Mouse (Mus musculus) thymus, adult 2 months (tissue): ENCODE results near the gene Tex22. TPM values are rescaled to one million over a fixed set of nuclear protein-coding genes. Genes with fewer than 3 reads are reported as not detected.

Experiments used
- DNase-seq: peaks from one replicate; pipeline ENCODE4 v3.0.0; 2021
- H3K27ac ChIP-seq: fragments of 200-500 bp; 2 replicates; pipeline ENCODE4 v1.5.1; 2012; ENCODE audit warnings: low read length, control low read depth; ENCODE audit not compliant: control insufficient read depth, insufficient read depth
- H3K27me3 ChIP-seq: fragments of 200-500 bp; 2 replicates; pipeline ENCODE4 v1.6.1; 2012; ENCODE audit warnings: mild to moderate bottlenecking, low read length, moderate library complexity, mixed read lengths; ENCODE audit not compliant: control insufficient read depth, insufficient read depth
- H3K36me3 ChIP-seq: fragments of 200-500 bp; 2 replicates; pipeline ENCODE4 v1.6.1; 2012; ENCODE audit warnings: mild to moderate bottlenecking, low read length, moderate library complexity; ENCODE audit not compliant: control insufficient read depth, insufficient read depth
- H3K4me1 ChIP-seq: fragments of 200-500 bp; replicated peaks from 2 replicates; pipeline ENCODE4 v1.6.1; 2012; ENCODE audit warnings: low read length; ENCODE audit not compliant: control insufficient read depth, insufficient read depth
- H3K4me3 ChIP-seq: fragments of 200-500 bp; 2 replicates; pipeline ENCODE4 v1.5.1; 2012; ENCODE audit warnings: mild to moderate bottlenecking, low read length, control low read depth, moderate library complexity; ENCODE audit not compliant: control insufficient read depth, insufficient read depth
- CTCF ChIP-seq: fragments of 200-500 bp; IDR thresholded peaks from 2 replicates; pipeline ENCODE4 v1.5.1; 2012; ENCODE audit warnings: mild to moderate bottlenecking, control low read depth, low read length, moderate library complexity, borderline replicate concordance; ENCODE audit not compliant: control insufficient read depth, poor library complexity, insufficient read depth; ENCODE audit errors: extremely low read depth
- POLR2A ChIP-seq: fragments of 200-500 bp; IDR thresholded peaks from 2 replicates; pipeline ENCODE4 v1.6.1; 2012; ENCODE audit warnings: mild to moderate bottlenecking, low read length, control low read depth, moderate library complexity; ENCODE audit not compliant: control insufficient read depth, poor library complexity, insufficient read depth; ENCODE audit errors: extremely low read depth
- WGBS: fragments of 180-500 bp; shearing (Covaris S2); methylation state at CpG from one replicate; pipeline ENCODE4 v1.1.7; 2018; 5-methylcytosine and 5-hydroxymethylcytosine counted together
- polyA plus RNA-seq: library from polyadenylated mRNA; depleted of rRNA; stranded (reverse); fragments of >200 nt; gene quantifications from 2 replicates; pipeline ENCODE4 v1.2.3, GENCODE M21; 2012; rRNA removed

Tex22 gene
- polyA plus RNA-seq, 1 experiment: 0.31 TPM

- Histone ChIP-seq H3K27ac (no peak overlapping the region), H3K36me3 (peaks cover 59% of the 10 kb centered on the region), H3K4me3 (no peak overlapping the region), H3K27me3 (no peaks in the 10 kb centered on the region), H3K4me1 (peaks cover 5% of the 10 kb centered on the region)
- TF ChIP-seq POLR2A (no peak), CTCF (no peak)
- WGBS: 91% methylated on average over 5 of the region's 5 CpGs
- DNase-seq: no peak
Observed at GRCm38 (mm10) chr12:113133861-113134403, 59.6 kb downstream of the Tex22 start.

GRCm38 (mm10) chr12:113134502-113134901 lies 60.2 kb downstream of the Tex22 start:
- H3K4me3 ChIP-seq: no peak overlapping the region
- peaks cover 6% of the 10 kb centered on the region for H3K4me1 ChIP-seq
- no peak for DNase-seq
- peaks cover 55% of the 10 kb centered on the region for H3K36me3 ChIP-seq
- WGBS: over 99% methylated on average over 4 of the region's 4 CpGs
- H3K27ac ChIP-seq: no peak overlapping the region
- no peaks in the 10 kb centered on the region for H3K27me3 ChIP-seq
- TF ChIP-seq CTCF (no peak), POLR2A (no peak)

GRCm38 (mm10) chr12:113135401-113135800 lies 61.1 kb downstream of the Tex22 start:
- no peak for TF ChIP-seq CTCF
- TF ChIP-seq POLR2A: no peak
- peaks cover 46% of the 10 kb centered on the region for H3K36me3 ChIP-seq
- no peak for DNase-seq
- WGBS: 98% methylated on average over 7 of the region's 7 CpGs
- no peak overlapping the region for H3K4me3 ChIP-seq
- no peak overlapping the region for H3K27ac ChIP-seq
- no peaks in the 10 kb centered on the region for H3K27me3 ChIP-seq
- peaks cover 10% of the 10 kb centered on the region for H3K4me1 ChIP-seq

- 98% methylated on average over 17 of the region's 17 CpGs for WGBS
- peaks cover 17% of the 10 kb centered on the region for H3K4me1 ChIP-seq
- peaks cover 35% of the 10 kb centered on the region for H3K36me3 ChIP-seq
- H3K27me3 ChIP-seq: no peaks in the 10 kb centered on the region; the same call in 1 of the 2 replicates
- H3K27ac ChIP-seq: no peak overlapping the region
- no peak for DNase-seq
- no peak overlapping the region for H3K4me3 ChIP-seq
- no peak for TF ChIP-seq CTCF
- TF ChIP-seq POLR2A: no peak
Observed at GRCm38 (mm10) chr12:113136492-113137020, 62.3 kb downstream of the Tex22 start.

GRCm38 (mm10) chr12:113137260-113138213 lies 63.2 kb downstream of the Tex22 start:
- Histone ChIP-seq H3K4me1 (peaks cover 17% of the 10 kb centered on the region), H3K36me3 (peaks cover 25% of the 10 kb centered on the region)

GRCm38 (mm10) chr12:113138291-113138690 lies 64.0 kb downstream of the Tex22 start:
- no peak for DNase-seq
- Histone ChIP-seq H3K27me3 (no peaks in the 10 kb centered on the region; the same call in 1 of the 2 replicates), H3K36me3 (peaks cover 22% of the 10 kb centered on the region), H3K27ac (no peak overlapping the region), H3K4me3 (no peak overlapping the region), H3K4me1 (peaks cover 17% of the 10 kb centered on the region)
- TF ChIP-seq POLR2A (no peak), CTCF (no peak)
- 93% methylated on average over 6 of the region's 6 CpGs for WGBS

More at GRCm38 (mm10) chr12:113137260-113138213, 63.2 kb downstream of the Tex22 start:
- DNase-seq: no peak
- TF ChIP-seq POLR2A (no peak), CTCF (no peak)
- Histone ChIP-seq H3K4me3 (no peak overlapping the region), H3K27me3 (no peaks in the 10 kb centered on the region; the same call in 1 of the 2 replicates), H3K27ac (no peak overlapping the region)
- 93% methylated on average over 18 of the region's 18 CpGs for WGBS

Other genes starting within 250 kb of the Tex22 start
- 124 and 126 TPM in 2 replicates for gene Cdca4, start 245.1 kb upstream of the Tex22 start, polyA plus RNA-seq
- 256 and 265 TPM in 2 replicates for gene Gpr132, start 206.3 kb upstream of the Tex22 start, polyA plus RNA-seq
- 58.7 and 61.5 TPM in 2 replicates for gene Jag2, start 144.7 kb upstream of the Tex22 start, polyA plus RNA-seq
- 58.8 and 59.6 TPM in 2 replicates for gene Nudt14, start 132.4 kb upstream of the Tex22 start, polyA plus RNA-seq
- gene Btbd6, start 98.0 kb upstream of the Tex22 start, polyA plus RNA-seq: 69.7 and 87.6 TPM in 2 replicates
- gene Brf1, start 73.8 kb upstream of the Tex22 start, polyA plus RNA-seq: 247 and 304 TPM in 2 replicates
- gene Pacs2, start 60.0 kb upstream of the Tex22 start, polyA plus RNA-seq: 60.3 and 66.6 TPM in 2 replicates
- gene Mta1, start 23.8 kb downstream of the Tex22 start, polyA plus RNA-seq: 163 and 208 TPM in 2 replicates
- gene Crip2, start 65.7 kb downstream of the Tex22 start, polyA plus RNA-seq: 95.9 and 282 TPM in 2 replicates
- gene Crip1, start 71.8 kb downstream of the Tex22 start, polyA plus RNA-seq: 904 and 1,218 TPM in 2 replicates
- 96.2 and 125 TPM in 2 replicates for gene Tedc1, start 81.9 kb downstream of the Tex22 start, polyA plus RNA-seq
- 47.6 and 60.9 TPM in 2 replicates for gene Tmem121, start 111.4 kb downstream of the Tex22 start, polyA plus RNA-seq